Mouse (Mus musculus): Measurements from ENCODE around the gene Camk1g.

GRCm38 (mm10) chr1:193414067-193414466 is 44.0 kb upstream of the Camk1g start:
- TF ChIP-seq GATA1 (IDR thresholded peaks at IDR 0.05; ENCODE audit: borderline replicate concordance, low read length): no peak
- TF ChIP-seq CTCF (IDR thresholded peaks at IDR 0.05; ENCODE audit: low read depth, low read length): no peak
- TF ChIP-seq GATA2 (IDR thresholded peaks at IDR 0.05; ENCODE audit: borderline replicate concordance, low read depth, low read length): no peak
